Mouse (Mus musculus) left cerebral cortex, postnatal 10 days (tissue): Measurements from ENCODE around the gene Tceanc. TPM values are rescaled to one million over a fixed set of nuclear protein-coding genes. Genes with fewer than 3 reads are reported as not detected.
A peak's percentile ranks its signal among the peaks of the same experiment; 100 is the strongest.
"Not testable (repeated sequence)": the region's sequence is repeated elsewhere in the genome, so short reads cannot be mapped to it uniquely, and the experiment has no call there.

Experiments
- DNase-seq, 2 experiments: peaks; one replicate each; pipeline ENCODE4 v3.0.0; 2021 to 2022; ENCODE audit warnings: low spot score in 2 of 2, mixed read lengths in 1 of 2; ENCODE audit errors: extremely low spot score in 1 of 2
- intact Hi-C: fragments of 180-260 bp; cut with DNase I; formaldehyde crosslinking; loops from one replicate; pipeline ENCODE4 v1.15.1; 2025
- total RNA-seq, 2 experiments: library from RNA; stranded (reverse); gene quantifications; 2 replicates each; pipeline ENCODE4 v1.2.3; 2021

The Tceanc gene
- total RNA-seq: 1 to 10 TPM; 1.8 to 2.0 TPM

DNA sequence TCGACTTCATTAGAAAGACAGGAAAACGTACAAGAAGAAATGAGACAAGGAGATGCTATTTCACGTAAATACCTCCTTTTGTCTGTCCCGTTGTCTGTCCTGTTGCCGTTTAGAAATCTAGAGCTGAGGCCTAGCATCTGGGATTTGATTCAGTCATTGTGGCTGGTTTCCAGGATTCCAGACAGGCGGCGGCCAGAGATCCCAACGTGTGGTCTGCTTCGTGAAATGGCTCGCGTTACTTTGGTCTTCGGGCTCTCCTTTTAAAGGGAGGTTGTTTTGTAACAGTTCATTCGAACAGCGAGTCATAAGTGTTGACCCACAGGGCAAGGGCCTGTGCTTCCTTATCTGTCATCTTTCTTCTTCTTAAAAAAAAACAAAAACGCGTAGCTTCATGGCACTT is at the start of gene Tceanc:
Tceanc (minus strand) TSS at position 223 of the 400 bp plus-strand sequence.
- no peak for DNase-seq

DNA sequence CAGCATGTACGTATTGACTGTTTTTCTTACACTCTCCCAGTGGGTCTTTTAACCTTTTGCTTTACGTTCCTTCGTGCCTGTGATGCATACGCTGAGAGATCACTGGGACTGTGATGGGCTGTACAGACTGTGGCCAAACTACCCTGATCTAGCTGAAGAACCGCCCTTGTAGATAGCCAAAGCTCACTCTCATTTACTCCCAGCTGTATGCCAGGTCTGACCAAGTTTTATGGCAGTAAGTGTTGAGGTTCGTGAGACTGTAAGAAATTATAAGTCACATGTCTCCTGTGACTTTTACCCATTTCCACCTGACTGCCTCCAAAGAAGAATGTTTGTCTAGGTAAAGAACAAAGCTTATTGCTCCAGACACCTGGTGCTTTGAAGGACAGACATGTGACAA is 47.6 kb upstream of the Tceanc start:
- DNase-seq: no peak
- intact Hi-C loops: no loop called here

More for the DNA sequence above, at the start of gene Tceanc:
- intact Hi-C loops: no loop called here

DNA sequence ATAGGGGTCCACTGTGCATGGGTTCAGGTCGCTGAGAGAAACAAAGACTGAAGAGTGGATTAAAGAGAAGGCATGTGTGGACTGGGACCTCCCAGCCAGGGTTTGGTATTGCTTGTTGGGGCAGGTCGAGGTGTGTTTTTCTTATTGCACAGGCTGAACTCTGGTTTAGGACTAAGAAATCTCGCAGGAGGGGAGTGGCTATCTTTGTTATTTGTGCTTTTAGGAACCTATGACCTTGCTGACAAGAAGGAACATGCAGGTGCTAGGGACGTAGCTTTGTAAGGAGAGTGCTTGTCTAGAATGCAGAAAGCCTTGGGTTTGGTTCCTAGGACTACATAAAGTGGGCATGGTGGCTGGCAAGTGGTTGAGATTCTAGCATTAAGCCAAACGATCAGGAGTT is 47.0 kb upstream of the Tceanc start:
- DNase-seq: no peak
- intact Hi-C loops: no loop called here

DNA sequence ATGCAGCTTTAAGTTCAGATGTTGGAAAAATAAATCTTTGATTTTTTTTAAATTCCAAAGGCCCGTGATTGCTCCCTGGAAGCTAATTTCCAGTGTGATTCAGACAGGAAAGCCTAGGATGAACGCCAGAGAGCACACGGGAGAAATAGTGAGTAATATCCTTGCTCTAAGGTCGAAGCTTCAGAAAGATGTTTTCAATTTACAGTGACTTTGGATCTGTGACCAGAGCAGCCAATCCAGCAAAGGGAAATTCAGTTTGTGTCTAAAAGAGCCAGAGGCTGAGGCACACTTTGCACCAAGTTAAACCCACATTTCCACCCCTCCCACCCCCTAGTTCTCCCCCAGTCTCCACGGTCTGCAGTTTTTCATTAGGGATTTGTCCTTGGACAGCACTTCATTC is 46.5 kb upstream of the Tceanc start:
- intact Hi-C loops: no loop called here
- no peak for DNase-seq

DNA sequence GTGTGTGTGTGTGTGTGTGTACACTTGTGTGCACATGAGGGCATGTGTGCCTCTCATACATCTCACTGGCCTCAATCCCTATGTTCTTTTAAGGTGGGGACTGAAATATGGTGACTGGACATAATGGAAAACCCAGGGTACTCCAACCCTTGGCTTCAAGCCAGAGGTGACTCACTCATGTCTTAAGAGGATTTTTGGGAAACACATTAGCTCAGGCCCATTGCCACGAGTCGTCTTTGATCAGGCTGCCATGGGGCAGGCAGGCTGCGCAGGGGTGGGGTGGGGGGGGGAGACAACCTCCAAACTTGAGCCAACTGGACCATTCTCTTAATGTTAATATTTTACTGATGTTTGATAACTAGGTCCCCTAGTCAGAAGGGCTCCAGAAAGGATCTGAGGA is 41.0 kb upstream of the Tceanc start:
- no peak for DNase-seq
- intact Hi-C loops: no loop called here

DNA sequence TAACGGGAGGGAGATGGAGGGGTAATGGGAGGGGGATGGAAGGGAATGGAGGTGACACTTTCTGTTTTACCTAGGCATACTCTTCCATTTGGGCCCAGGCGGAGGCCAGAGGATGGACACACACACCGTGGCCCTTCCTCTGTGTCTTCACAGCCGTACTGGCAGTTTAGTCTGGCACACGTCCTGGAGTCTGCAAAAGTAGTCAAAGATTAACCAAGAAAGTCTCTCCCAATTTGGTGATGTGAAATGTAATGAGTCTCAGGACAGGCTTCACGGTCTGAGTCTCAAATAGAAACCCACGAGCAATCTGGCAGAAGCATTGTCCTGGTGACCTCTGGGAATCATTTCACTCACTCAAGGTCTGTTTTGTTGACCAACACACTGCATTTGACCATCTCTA is 34.0 kb upstream of the Tceanc start:
- DNase-seq: no peak
- intact Hi-C loops: no loop called here

DNA sequence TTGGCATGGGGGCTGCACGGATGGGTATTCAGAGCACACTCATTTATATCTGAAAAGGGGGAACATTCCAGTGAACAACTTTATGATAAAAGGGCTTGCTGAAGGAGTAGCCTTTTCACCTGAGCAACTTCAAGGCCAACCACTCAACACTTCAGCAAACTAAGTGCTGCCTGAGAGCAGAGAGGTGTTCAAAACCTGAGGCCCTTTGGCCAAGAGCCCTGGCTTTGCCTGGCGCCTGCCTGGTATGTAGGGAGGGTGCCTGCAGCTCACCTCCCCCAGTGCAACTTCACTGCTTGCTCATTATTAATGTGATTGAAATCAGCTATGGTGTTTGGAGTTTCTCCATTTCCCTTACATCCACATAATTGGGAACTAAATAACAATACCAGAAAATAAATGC is 28.1 kb upstream of the Tceanc start:
- intact Hi-C loops: no loop called here

DNA sequence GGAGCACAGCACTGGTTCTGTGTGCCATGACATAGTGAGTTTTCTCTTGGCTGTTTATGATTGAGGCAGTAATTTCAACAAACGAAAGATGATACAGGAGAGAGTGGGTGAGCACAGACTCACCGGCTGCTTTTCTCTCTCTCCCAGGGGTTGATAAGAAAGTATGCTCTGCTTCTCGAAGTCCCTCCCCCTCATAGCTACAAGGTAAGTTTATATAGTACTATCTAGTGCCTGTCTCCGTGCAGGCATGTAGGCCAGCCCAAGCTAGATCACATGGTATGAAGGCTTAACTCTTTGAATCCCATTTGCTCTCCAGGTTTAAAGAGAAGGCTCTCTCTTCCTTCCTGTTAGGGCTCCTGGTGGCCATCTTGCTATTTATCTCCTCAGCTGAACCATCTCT is 16.8 kb upstream of the Tceanc start:
- DNase-seq: no peak
- intact Hi-C loops: no loop called here

More for the DNA sequence above, 28.1 kb upstream of the Tceanc start:
- DNase-seq: no peak

DNA sequence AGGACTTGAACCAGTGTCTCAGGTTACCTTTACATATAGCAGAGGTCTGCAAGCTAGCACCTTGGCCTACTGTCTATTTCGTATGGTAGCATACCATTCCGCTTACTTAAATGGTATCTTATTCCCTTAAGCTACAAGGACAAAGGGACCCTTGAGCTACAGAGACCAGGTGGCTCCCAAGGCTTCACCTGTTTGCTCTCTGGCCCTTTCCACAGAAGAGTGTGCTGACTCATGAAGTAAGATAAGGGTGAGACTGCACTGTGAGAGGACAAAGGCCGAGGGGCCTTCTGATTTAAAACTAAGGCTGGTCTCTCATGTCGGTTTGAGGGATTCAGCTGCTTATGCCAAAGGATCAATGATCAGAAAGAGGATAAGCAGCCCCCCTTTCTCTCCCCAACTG is 15.1 kb upstream of the Tceanc start:
- DNase-seq: no peak
- intact Hi-C loops: no loop called here

DNA sequence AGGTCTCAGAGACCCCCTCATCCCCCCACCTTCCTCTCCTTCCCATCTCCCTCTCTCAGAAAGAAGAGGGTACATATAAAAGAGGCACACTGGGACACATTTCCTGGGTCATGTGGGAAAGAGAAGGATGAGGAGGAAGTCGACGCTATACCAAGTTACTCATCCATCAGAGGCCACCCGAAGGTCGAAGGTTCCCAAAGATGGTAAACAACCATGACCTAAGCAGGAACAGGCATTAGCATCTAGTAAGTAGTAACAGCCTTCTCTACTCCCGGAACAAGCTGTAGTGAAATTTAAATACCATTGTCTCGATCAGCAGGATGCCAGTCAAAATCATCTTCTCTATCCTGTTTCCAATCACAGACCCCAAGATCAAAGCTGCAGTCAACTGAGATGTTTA is 13.3 kb upstream of the Tceanc start:
- intact Hi-C loops: no loop called here

DNA sequence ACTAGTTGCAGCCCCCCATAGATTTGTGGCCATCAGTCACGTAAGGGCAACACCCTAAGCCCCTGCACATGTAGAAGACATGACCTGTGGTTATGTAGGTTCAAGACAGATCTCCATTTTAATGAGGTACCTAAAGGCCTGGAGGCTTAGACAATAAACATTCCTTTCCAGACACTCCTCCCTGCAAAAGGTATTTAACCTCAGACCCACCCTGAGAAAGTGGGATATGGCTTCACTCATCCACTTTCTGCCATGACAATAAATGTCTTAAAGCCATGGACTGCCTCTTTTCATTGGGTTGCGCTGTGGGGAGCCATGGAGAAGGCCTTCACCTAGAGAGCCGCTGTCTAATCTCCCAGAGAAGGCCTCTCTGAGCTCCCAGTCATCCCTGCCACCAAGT is 9.8 kb upstream of the Tceanc start:
- intact Hi-C loops: no loop called here

More for the DNA sequence above, 13.3 kb upstream of the Tceanc start:
- no peak for DNase-seq

DNA sequence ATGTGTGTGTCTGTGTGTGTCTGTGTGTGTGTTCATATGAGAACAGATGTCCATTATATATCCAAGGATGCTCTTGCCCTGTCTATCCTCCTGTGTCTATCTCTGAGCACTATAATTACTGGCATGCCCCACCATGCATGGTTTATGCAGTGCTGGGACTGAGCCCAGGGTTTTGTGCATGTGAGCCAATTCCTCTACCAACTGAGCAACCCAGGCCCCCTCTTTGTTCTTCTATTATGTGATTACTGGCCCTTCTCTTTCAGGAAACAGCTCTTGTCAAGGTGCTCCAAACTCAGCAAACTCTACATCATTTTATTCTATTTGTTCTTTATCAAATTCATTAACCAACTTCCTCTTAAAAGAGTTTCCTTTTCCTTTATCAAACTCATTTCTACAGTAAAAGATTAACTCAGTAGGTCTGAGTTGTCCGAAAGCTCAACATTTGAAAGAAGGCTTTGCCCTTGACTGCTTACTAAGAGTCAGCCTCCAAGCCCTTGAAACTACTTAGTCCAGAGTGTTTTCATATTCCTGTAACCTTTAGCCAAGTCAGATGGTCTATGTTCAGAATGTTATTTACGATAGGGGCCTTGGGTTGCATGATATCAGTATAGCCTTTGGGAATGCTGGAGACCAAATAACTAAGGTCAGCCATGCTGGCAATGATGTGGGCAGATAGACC is 7.4 kb upstream of the Tceanc start:
- intact Hi-C loops: no loop called here
- no peak for DNase-seq

More for the DNA sequence above, 9.8 kb upstream of the Tceanc start:
- DNase-seq: no peak

DNA sequence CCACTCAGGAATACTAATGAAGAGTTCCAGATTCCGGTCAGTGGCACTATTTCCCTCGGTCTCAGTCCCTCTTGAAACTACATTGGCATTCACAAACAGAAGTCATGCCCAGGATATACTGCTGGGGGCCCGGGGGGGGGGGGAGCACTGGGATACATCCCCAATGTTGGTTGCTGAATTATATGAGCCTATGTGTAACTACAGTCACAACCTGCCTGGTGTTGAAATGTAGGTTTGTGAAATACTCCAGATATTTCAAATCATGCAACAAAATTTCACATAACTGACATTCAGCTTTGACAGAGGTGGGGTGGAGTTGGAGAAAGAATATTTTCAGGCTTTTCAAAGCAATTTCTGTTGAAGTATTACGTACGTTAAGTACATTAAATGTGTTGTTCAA is 2.4 kb upstream of the Tceanc start:
- no peak for DNase-seq
- intact Hi-C loops: no loop called here

DNA sequence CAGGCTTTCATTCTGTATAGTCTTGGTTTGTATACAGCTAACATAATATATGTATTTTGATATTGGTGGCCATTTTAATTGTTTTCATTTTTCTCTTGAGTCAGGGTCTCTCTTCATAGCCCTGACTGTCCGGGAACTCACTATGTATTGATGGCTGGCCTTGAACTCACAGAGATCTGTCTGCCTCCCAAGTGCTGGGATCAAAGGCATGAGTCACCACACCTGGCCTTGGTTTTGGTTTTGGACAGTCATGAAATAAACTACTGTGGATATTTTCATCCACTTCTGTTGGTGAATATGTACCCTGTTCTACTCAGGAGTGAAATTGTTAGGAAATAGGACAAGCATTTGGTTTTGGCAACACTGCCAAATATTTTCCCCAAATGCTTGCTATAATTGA is 1.7 kb downstream of the Tceanc start:
- no peak for DNase-seq
- intact Hi-C loops: no loop called here

DNA sequence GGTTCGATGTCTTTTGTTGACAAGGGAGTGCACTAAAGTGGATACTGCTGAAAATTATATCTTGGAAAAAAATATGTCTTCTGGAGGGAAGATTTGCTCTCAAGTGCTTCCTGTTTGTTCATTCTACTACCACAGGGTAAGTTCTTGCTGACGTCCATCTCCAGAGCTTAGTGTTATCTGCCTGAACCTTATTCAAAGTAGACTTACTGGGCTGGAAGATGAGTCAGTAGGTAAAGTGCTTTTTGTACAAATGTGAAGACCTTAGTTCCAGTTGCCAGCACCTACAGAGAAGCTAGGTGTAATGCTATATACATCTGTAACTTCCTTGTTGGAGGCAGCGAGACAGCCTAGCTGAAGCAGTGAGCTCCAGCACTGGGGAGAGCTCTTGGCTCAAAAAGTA is 2.4 kb downstream of the Tceanc start:
- intact Hi-C loops: no loop called here

DNA sequence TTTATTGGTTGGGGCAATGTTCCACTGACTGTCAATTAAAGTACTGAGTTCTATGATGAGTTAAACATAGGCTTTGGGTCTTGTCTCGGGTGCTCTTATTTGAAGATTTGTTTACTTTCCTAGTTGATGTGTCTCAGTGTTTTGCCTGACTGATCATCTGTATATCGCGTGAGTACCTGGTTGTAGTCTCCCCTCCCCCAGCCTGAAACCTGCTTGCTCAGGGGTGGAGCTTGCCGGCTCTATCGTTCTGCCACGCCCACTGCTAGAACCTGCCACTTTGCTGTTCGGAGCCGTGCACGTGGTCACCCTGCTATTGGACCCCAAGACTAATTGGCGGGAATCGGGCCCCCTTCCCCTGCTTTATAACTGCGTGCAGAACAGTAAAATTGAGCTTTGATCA is 4.3 kb downstream of the Tceanc start:
- DNase-seq: peak in 1 of 2 experiments; percentile 15
- intact Hi-C loops: not testable (repeated sequence)

More for the DNA sequence above, 2.4 kb downstream of the Tceanc start:
- no peak for DNase-seq

DNA sequence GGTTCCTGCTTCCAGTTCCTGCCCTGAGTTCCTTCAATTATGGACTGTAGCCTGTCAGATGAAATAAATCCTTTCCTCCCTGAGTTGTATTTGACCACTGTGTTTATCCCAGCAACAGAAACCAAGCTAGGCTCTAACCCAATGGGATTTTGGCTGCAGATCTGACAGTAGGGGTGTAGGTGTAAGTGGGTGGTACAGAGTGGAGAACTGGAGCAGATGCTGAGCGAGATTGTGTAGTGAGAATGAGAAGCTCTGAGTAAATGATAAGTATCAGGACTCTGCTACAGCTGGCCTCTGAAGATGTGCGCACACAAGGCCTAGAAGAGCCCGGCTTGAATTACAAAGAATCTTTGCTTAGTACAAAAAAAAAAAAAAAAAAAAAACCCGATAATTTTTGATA is 6.3 kb downstream of the Tceanc start:
- DNase-seq: no peak
- intact Hi-C loops: no loop called here

DNA sequence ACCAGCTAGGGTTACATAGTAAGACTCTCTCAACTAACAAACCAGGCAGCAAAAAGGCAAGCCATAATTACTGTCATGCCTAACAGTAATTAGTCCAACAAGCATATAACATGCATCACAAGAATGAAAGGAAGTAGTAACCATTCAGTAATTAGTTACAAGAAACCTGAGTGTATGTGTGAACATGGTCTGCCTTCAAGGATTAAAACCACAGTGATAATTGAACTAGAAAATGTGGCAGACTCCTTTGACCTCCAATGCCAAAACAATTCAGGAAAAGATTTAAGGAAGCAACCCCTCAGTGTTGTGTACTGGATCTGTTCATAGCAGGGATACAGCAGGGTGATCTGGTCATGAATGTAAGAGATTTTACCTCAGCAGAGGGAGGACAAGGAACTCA is 7.3 kb downstream of the Tceanc start:
- no peak for DNase-seq
- intact Hi-C loops: no loop called here

DNA sequence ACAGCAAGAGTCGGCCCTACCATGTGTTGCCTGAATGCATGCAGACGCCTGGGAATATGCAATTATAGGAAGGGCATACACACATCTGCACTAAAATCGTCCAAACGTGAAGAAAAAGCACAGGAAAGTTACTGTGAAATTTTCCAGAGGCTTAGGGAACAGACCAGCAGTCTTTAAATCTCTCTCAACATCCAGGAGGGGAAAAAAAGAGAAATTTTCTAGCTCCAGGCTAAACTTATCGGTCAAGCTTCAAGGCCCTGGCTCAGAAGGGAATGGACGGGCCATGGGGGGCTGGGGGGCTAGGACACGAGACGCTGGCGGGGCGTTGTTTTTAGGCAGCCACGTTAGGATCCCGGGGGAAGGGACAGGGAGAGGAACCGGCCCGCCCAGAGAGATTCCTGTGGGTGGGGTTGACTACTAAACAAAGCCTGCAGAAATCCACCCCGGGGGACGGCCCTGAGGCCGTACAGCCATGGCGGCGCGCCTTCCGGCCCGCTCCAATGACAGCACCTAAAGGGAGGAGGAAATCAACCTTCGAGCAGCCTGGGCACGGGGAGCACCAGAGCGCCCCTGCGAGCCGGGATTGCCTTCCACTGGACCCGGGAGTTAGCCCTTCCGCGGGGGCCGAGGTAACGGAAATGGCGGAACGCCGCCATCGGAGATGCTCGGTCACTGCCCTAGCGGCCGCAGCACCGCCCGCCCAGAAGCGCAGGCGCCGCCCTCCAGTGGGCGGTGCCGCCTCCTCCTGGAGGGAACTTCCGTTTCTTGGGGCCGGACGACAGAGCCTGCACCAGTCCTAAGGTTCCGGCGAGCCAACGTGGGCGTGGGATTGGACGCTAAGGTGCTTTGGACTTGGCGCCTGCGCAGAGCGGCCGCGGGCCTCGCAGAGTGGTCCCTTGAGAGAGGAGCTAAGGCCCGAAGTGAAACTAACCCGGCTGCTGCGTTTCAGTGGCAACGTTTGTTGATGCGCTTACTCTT is 8.3 kb downstream of the Tceanc start:
- DNase-seq: peak; percentile 88 to 96
- intact Hi-C loops: no loop called here

DNA sequence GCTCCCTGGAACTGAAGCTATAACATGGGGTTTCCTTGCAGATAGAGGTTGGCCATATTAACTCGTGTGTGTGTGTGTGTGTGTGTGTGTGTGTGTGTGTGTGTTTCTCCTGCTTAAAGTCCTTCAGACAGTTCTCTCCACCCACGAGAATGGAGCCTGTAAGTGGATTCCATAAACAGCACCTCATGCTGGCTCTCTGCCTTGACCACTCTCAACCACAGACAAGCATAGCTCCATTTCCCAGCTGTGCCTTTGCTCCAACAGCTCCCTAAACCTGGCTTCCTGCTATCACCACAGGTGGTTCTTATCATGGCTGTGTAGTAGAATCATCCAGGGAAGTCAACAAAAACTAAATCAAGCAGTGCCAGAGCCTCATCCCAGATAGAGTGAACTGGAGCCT is 13.9 kb downstream of the Tceanc start:
- DNase-seq: no peak
- intact Hi-C loops: no loop called here
